Mouse (Mus musculus): ENCODE measurements around the gene Dhcr24. TPM values are rescaled to one million over a fixed set of nuclear protein-coding genes. Genes with fewer than 3 reads are reported as not detected.
A peak's percentile ranks its signal among the peaks of the same experiment; 100 is the strongest.

Gene Dhcr24
- polyA plus RNA-seq, 1 experiment from 2014 or later: 2.0 TPM

- no peak for ATAC-seq (ENCODE audit: low read depth)
- Histone ChIP-seq H3K27ac (ENCODE audit: low read length) (no peak overlapping the region), H3K9ac (ENCODE audit: low read length) (no peak overlapping the region), H3K4me1 (replicated peaks; ENCODE audit: control insufficient read depth, insufficient read depth, low read length) (no peaks in the 10 kb centered on the region), H3K27me3 (ENCODE audit: control insufficient read depth, insufficient read depth, low read depth, low read length) (no peaks in the 10 kb centered on the region), H3K9me3 (ENCODE audit: control insufficient read depth, low read length) (no peaks in the 10 kb centered on the region), H3K4me3 (ENCODE audit: low read length) (no peak overlapping the region), H3K36me3 (ENCODE audit: control insufficient read depth, insufficient read depth, low read length) (no peaks in the 10 kb centered on the region), H3K4me2 (ENCODE audit: low read depth, low read length) (no peak overlapping the region)
- WGBS: 74% methylated on average over 8 of the region's 8 CpGs
Measured at GRCm38 (mm10) chr4:106613105-106613504, 52.3 kb downstream of the Dhcr24 start.

GRCm38 (mm10) chr4:106613560-106613959 lies 52.7 kb downstream of the Dhcr24 start:
- Histone ChIP-seq H3K4me2 (ENCODE audit: low read depth, low read length) (no peak overlapping the region), H3K27ac (ENCODE audit: low read length) (no peak overlapping the region), H3K27me3 (ENCODE audit: control insufficient read depth, insufficient read depth, low read depth, low read length) (no peaks in the 10 kb centered on the region), H3K4me1 (replicated peaks; ENCODE audit: control insufficient read depth, insufficient read depth, low read length) (no peaks in the 10 kb centered on the region), H3K9me3 (ENCODE audit: control insufficient read depth, low read length) (no peaks in the 10 kb centered on the region), H3K9ac (ENCODE audit: low read length) (no peak overlapping the region), H3K4me3 (ENCODE audit: low read length) (no peak overlapping the region), H3K36me3 (ENCODE audit: control insufficient read depth, insufficient read depth, low read length) (no peaks in the 10 kb centered on the region)
- no peak for ATAC-seq (ENCODE audit: low read depth)
- 73% methylated on average over 3 of the region's 3 CpGs for WGBS

GRCm38 (mm10) chr4:106614180-106614797 lies 53.5 kb downstream of the Dhcr24 start:
- WGBS: 42% methylated on average over 7 of the region's 7 CpGs
- Histone ChIP-seq H3K4me2 (ENCODE audit: low read depth, low read length) (no peak overlapping the region), H3K27me3 (ENCODE audit: control insufficient read depth, insufficient read depth, low read depth, low read length) (no peaks in the 10 kb centered on the region), H3K4me3 (ENCODE audit: low read length) (no peak overlapping the region), H3K36me3 (ENCODE audit: control insufficient read depth, insufficient read depth, low read length) (no peaks in the 10 kb centered on the region), H3K27ac (ENCODE audit: low read length) (no peak overlapping the region), H3K4me1 (replicated peaks; ENCODE audit: control insufficient read depth, insufficient read depth, low read length) (no peaks in the 10 kb centered on the region), H3K9me3 (ENCODE audit: control insufficient read depth, low read length) (no peaks in the 10 kb centered on the region), H3K9ac (ENCODE audit: low read length) (no peak overlapping the region)
- peak; percentile 71 for ATAC-seq (ENCODE audit: low read depth)

GRCm38 (mm10) chr4:106614881-106615280 lies 54.0 kb downstream of the Dhcr24 start:
- no peaks in the 10 kb centered on the region for H3K9me3 ChIP-seq (ENCODE audit: control insufficient read depth, low read length)
- no peaks in the 10 kb centered on the region for H3K4me1 ChIP-seq (replicated peaks; ENCODE audit: control insufficient read depth, insufficient read depth, low read length)
- 80% methylated on average over 9 of the region's 9 CpGs for WGBS
- no peak overlapping the region for H3K4me2 ChIP-seq (ENCODE audit: low read depth, low read length)
- H3K9ac ChIP-seq (ENCODE audit: low read length): no peak overlapping the region
- no peak overlapping the region for H3K27ac ChIP-seq (ENCODE audit: low read length)
- no peak for ATAC-seq (ENCODE audit: low read depth)
- no peak overlapping the region for H3K4me3 ChIP-seq (ENCODE audit: low read length)
- no peaks in the 10 kb centered on the region for H3K27me3 ChIP-seq (ENCODE audit: control insufficient read depth, insufficient read depth, low read depth, low read length)
- H3K36me3 ChIP-seq (ENCODE audit: control insufficient read depth, insufficient read depth, low read length): no peaks in the 10 kb centered on the region

- no peak overlapping the region for H3K27ac ChIP-seq (ENCODE audit: low read length)
- no peaks in the 10 kb centered on the region for H3K9me3 ChIP-seq (ENCODE audit: control insufficient read depth, low read length)
- no peak overlapping the region for H3K4me3 ChIP-seq (ENCODE audit: low read length)
- no peaks in the 10 kb centered on the region for H3K36me3 ChIP-seq (ENCODE audit: control insufficient read depth, insufficient read depth, low read length)
- 68% methylated on average over 12 of the region's 12 CpGs for WGBS
- H3K27me3 ChIP-seq (ENCODE audit: control insufficient read depth, insufficient read depth, low read depth, low read length): no peaks in the 10 kb centered on the region
- no peak overlapping the region for H3K4me2 ChIP-seq (ENCODE audit: low read depth, low read length)
- H3K9ac ChIP-seq (ENCODE audit: low read length): no peak overlapping the region
- no peaks in the 10 kb centered on the region for H3K4me1 ChIP-seq (replicated peaks; ENCODE audit: control insufficient read depth, insufficient read depth, low read length)
- ATAC-seq (ENCODE audit: low read depth): no peak
Measured at GRCm38 (mm10) chr4:106615637-106616036, 54.8 kb downstream of the Dhcr24 start.

- peak; percentile 22; the same call in 1 of the 2 replicates for ATAC-seq (ENCODE audit: low read depth)
- H3K9ac ChIP-seq (ENCODE audit: low read length): no peak within 1 kb of the TSS
- H3K36me3 ChIP-seq (ENCODE audit: control insufficient read depth, insufficient read depth, low read length): no peaks in the 10 kb centered on the region
- H3K4me1 ChIP-seq (replicated peaks; ENCODE audit: control insufficient read depth, insufficient read depth, low read length): no peaks in the 10 kb centered on the region
- H3K9me3 ChIP-seq (ENCODE audit: control insufficient read depth, low read length): no peaks in the 10 kb centered on the region
- no peak within 1 kb of the TSS for H3K4me3 ChIP-seq (ENCODE audit: low read length)
- H3K27me3 ChIP-seq (ENCODE audit: control insufficient read depth, insufficient read depth, low read depth, low read length): peaks cover under 1% of the 10 kb centered on the region; the same call in 1 of the 2 replicates
- H3K27ac ChIP-seq (ENCODE audit: low read length): no peak within 1 kb of the TSS
- under 1% methylated on average over 19 of the region's 19 CpGs for WGBS
- H3K4me2 ChIP-seq (ENCODE audit: low read depth, low read length): no peak within 1 kb of the TSS; the same call in 1 of the 2 replicates
Measured at GRCm38 (mm10) chr4:106617056-106617455, 56.2 kb downstream of the Dhcr24 start, which contains the start of gene Lexm. Lexm (minus strand) TSS chr4:106617241.

- WGBS: 77% methylated on average over 4 of the region's 4 CpGs
- Histone ChIP-seq H3K9me3 (ENCODE audit: control insufficient read depth, low read length) (no peaks in the 10 kb centered on the region), H3K4me2 (ENCODE audit: low read depth, low read length) (no peak overlapping the region), H3K27ac (ENCODE audit: low read length) (no peak overlapping the region), H3K27me3 (ENCODE audit: control insufficient read depth, insufficient read depth, low read depth, low read length) (peaks cover 18% of the 10 kb centered on the region), H3K36me3 (ENCODE audit: control insufficient read depth, insufficient read depth, low read length) (no peaks in the 10 kb centered on the region), H3K4me3 (ENCODE audit: low read length) (no peak overlapping the region), H3K9ac (ENCODE audit: low read length) (no peak overlapping the region), H3K4me1 (replicated peaks; ENCODE audit: control insufficient read depth, insufficient read depth, low read length) (peaks cover 2% of the 10 kb centered on the region; the same call in 1 of the 2 replicates)
- no peak for ATAC-seq (ENCODE audit: low read depth)
Measured at GRCm38 (mm10) chr4:106618898-106619297, 58.1 kb downstream of the Dhcr24 start.

GRCm38 (mm10) chr4:106621428-106621827 lies 60.6 kb downstream of the Dhcr24 start:
- 57% methylated on average over 3 of the region's 3 CpGs for WGBS
- no peak overlapping the region for H3K9ac ChIP-seq (ENCODE audit: low read length)

GRCm38 (mm10) chr4:106622030-106622493 lies 61.2 kb downstream of the Dhcr24 start, which contains the start of gene Ttc22:
Ttc22 (plus strand) TSS chr4:106622432.
- Histone ChIP-seq H3K4me2 (ENCODE audit: low read depth, low read length) (peak within 1 kb of the TSS; percentile 54), H3K27me3 (ENCODE audit: control insufficient read depth, insufficient read depth, low read depth, low read length) (peaks cover 24% of the 10 kb centered on the region), H3K9me3 (ENCODE audit: control insufficient read depth, low read length) (no peaks in the 10 kb centered on the region), H3K27ac (ENCODE audit: low read length) (no peak within 1 kb of the TSS), H3K4me3 (ENCODE audit: low read length) (peak within 1 kb of the TSS; percentile 38), H3K9ac (ENCODE audit: low read length) (0 out of 2 replicates have a peak within 1 kb of the TSS, but pooled peaks have one; percentile 12), H3K36me3 (ENCODE audit: control insufficient read depth, insufficient read depth, low read length) (no peaks in the 10 kb centered on the region), H3K4me1 (replicated peaks; ENCODE audit: control insufficient read depth, insufficient read depth, low read length) (peaks cover 2% of the 10 kb centered on the region; the same call in 1 of the 2 replicates)
- peak; percentile 84 for ATAC-seq (ENCODE audit: low read depth)
- WGBS: 19% methylated on average over 16 of the region's 16 CpGs

More at GRCm38 (mm10) chr4:106621428-106621827, 60.6 kb downstream of the Dhcr24 start:
- no peaks in the 10 kb centered on the region for H3K9me3 ChIP-seq (ENCODE audit: control insufficient read depth, low read length)
- H3K27me3 ChIP-seq (ENCODE audit: control insufficient read depth, insufficient read depth, low read depth, low read length): peaks cover 24% of the 10 kb centered on the region
- no peak overlapping the region for H3K4me3 ChIP-seq (ENCODE audit: low read length)
- H3K4me1 ChIP-seq (replicated peaks; ENCODE audit: control insufficient read depth, insufficient read depth, low read length): peaks cover 2% of the 10 kb centered on the region; the same call in 1 of the 2 replicates
- no peaks in the 10 kb centered on the region for H3K36me3 ChIP-seq (ENCODE audit: control insufficient read depth, insufficient read depth, low read length)
- ATAC-seq (ENCODE audit: low read depth): no peak
- H3K27ac ChIP-seq (ENCODE audit: low read length): no peak overlapping the region
- no peak overlapping the region for H3K4me2 ChIP-seq (ENCODE audit: low read depth, low read length)
